Mouse (Mus musculus) hindbrain, embryonic 15.5 days (tissue): ENCODE measurements around the gene Camk2d. TPM values are rescaled to one million over a fixed set of nuclear protein-coding genes. Genes with fewer than 3 reads are reported as not detected.
A peak's percentile ranks its signal among the peaks of the same experiment; 100 is the strongest.

Experiments used
- ATAC-seq: fragments of 200-750 bp; cut with Nextera tagmentation; 2 replicates; pipeline ENCODE4 v1.8.0; 2017; ENCODE audit warnings: low read depth, moderate number of reproducible peaks, moderate TSS enrichment; ENCODE audit not compliant: low FRiP score
- H3K27ac ChIP-seq: fragments of 300-500 bp; sonication (generic); replicated peaks from 2 replicates; pipeline ENCODE4 v1.5.1; 2015; ENCODE audit warnings: mild to moderate bottlenecking, inconsistent platforms
- H3K27me3 ChIP-seq: fragments of 300-500 bp; sonication (generic); 2 replicates; pipeline ENCODE4 v1.6.1; 2015; ENCODE audit warnings: control low read depth, inconsistent platforms
- H3K36me3 ChIP-seq: fragments of 300-500 bp; sonication (generic); 2 replicates; pipeline ENCODE4 v1.6.1; 2015; ENCODE audit warnings: control low read depth, inconsistent platforms
- H3K4me1 ChIP-seq: fragments of 300-500 bp; sonication (generic); replicated peaks from 2 replicates; pipeline ENCODE4 v1.6.1; 2015; ENCODE audit warnings: control low read depth, inconsistent platforms
- H3K4me2 ChIP-seq: fragments of 300-500 bp; sonication (generic); 2 replicates; pipeline ENCODE4 v1.6.1; 2015; ENCODE audit warnings: moderate library complexity, mild to moderate bottlenecking, inconsistent platforms
- H3K4me3 ChIP-seq: fragments of 300-500 bp; sonication (generic); 2 replicates; pipeline ENCODE4 v1.5.1; 2015; ENCODE audit warnings: mild to moderate bottlenecking, inconsistent platforms
- H3K9ac ChIP-seq: fragments of 300-500 bp; sonication (generic); 2 replicates; pipeline ENCODE4 v1.6.1; 2015; ENCODE audit warnings: inconsistent platforms
- H3K9me3 ChIP-seq: fragments of 300-500 bp; sonication (generic); 2 replicates; pipeline ENCODE4 v1.6.1; 2016; ENCODE audit warnings: control low read depth, inconsistent platforms
- WGBS: fragments of 180-500 bp; shearing (Covaris S2); methylation state at CpG from one replicate; pipeline ENCODE4 v1.1.7; 2015; 5-methylcytosine and 5-hydroxymethylcytosine counted together
- polyA plus RNA-seq: library from polyadenylated mRNA; unstranded; fragments of >200 nt; fragmentation: Nextera tagmentation; extraction: Ambion mirVana; gene quantifications from 2 replicates; pipeline ENCODE4 v1.2.1, GENCODE M21; 2015

Camk2d gene
- polyA plus RNA-seq, 1 experiment from 2014 or later = 85.4 TPM

DNA sequence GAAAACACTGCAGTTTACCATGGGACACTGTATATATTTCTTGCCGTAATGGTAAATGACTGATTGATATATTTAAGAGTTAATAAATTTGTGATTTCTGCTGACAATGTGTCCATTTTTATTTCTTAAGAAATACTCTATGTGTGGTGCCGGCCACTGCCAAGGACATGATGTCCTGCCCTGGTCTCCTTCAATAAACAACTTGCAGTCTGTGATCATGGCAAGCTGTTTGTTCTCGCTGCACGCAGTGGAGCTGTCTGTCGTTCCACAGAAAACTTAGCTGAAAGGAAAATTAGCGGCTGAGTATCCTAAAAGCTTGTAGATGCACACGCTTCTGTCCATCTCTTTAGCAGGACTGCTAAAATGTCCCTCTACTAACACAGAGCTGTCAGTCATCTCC lies 248.7 kb downstream of the Camk2d start:
- Histone ChIP-seq H3K9ac (no peak overlapping the region), H3K9me3 (no peaks in the 10 kb centered on the region), H3K4me2 (no peak overlapping the region), H3K4me1 (no peaks in the 10 kb centered on the region), H3K27me3 (no peaks in the 10 kb centered on the region), H3K27ac (no peak overlapping the region), H3K4me3 (no peak overlapping the region), H3K36me3 (peaks cover 13% of the 10 kb centered on the region)
- 92% methylated on average over 7 of the region's 7 CpGs for WGBS
- ATAC-seq = no peak

DNA sequence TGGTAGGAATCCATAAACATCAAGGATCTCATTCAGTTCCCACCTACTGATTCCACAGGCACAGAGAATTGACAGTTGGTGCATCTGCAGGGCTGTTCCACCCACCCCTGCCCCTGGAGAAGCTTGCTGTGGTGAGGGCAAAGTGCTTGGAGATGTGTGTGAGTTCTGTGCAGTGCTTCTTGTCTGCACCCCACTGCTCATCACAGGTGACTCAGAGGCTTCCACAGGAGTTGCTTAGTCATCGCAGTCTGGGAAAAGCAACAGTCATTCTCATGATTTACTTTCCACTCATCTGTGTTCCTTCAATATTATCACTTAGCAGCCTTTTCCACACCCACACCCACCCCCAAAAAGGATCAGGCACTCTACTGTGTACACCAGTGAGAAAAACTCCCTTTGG lies 252.0 kb downstream of the Camk2d start:
- no peak for ATAC-seq
- Histone ChIP-seq H3K9me3 (no peaks in the 10 kb centered on the region), H3K4me2 (no peak overlapping the region), H3K4me3 (no peak overlapping the region), H3K27ac (no peak overlapping the region), H3K27me3 (no peaks in the 10 kb centered on the region), H3K9ac (no peak overlapping the region), H3K4me1 (no peaks in the 10 kb centered on the region), H3K36me3 (no peaks in the 10 kb centered on the region)
- 100% methylated on average over 1 of the region's 1 CpGs for WGBS

DNA sequence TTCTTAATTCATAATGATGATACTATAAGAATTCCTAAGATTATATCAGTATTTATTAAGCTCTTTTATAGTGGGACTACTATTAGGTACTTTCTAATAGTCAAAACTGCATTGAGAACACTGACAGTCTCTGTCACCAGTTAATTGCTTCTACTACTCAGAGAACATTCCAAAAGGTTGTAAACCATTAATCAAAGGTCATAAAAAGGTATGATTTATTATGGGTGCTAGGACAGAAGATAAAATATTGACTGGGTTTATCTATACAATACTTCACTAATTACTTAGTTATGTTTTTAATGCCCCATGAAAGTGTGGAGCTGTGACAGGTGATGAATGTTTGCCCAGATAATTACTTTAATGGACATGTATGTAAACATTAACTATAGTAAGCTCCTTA lies 264.3 kb downstream of the Camk2d start:
- no peak overlapping the region for H3K9ac ChIP-seq
- H3K27ac ChIP-seq = no peak overlapping the region
- no peak overlapping the region for H3K4me3 ChIP-seq
- no peaks in the 10 kb centered on the region for H3K4me1 ChIP-seq
- H3K27me3 ChIP-seq = no peaks in the 10 kb centered on the region
- no peaks in the 10 kb centered on the region for H3K9me3 ChIP-seq
- no peaks in the 10 kb centered on the region for H3K36me3 ChIP-seq
- no peak for ATAC-seq
- no peak overlapping the region for H3K4me2 ChIP-seq

- H3K9ac ChIP-seq = no peak overlapping the region
- 60% methylated on average over 3 of the region's 3 CpGs for WGBS
- ATAC-seq = peak; percentile 34; the same call in 1 of the 2 replicates
- no peaks in the 10 kb centered on the region for H3K9me3 ChIP-seq
- H3K27ac ChIP-seq = no peak overlapping the region
- no peaks in the 10 kb centered on the region for H3K27me3 ChIP-seq
- no peak overlapping the region for H3K4me2 ChIP-seq
- no peaks in the 10 kb centered on the region for H3K4me1 ChIP-seq
- H3K4me3 ChIP-seq = no peak overlapping the region
- no peaks in the 10 kb centered on the region for H3K36me3 ChIP-seq
These were observed 273.5 kb downstream of the Camk2d start for GRCm38 (mm10) chr3:126869561-126869960.

GRCm38 (mm10) chr3:126870688-126871087 lies 274.6 kb downstream of the Camk2d start:
- no peak for ATAC-seq
- Histone ChIP-seq H3K4me1 (no peaks in the 10 kb centered on the region), H3K4me2 (no peak overlapping the region), H3K27ac (no peak overlapping the region), H3K4me3 (no peak overlapping the region), H3K36me3 (no peaks in the 10 kb centered on the region), H3K9ac (no peak overlapping the region), H3K27me3 (no peaks in the 10 kb centered on the region), H3K9me3 (no peaks in the 10 kb centered on the region)
- WGBS = 100% methylated on average over 1 of the region's 1 CpGs

DNA sequence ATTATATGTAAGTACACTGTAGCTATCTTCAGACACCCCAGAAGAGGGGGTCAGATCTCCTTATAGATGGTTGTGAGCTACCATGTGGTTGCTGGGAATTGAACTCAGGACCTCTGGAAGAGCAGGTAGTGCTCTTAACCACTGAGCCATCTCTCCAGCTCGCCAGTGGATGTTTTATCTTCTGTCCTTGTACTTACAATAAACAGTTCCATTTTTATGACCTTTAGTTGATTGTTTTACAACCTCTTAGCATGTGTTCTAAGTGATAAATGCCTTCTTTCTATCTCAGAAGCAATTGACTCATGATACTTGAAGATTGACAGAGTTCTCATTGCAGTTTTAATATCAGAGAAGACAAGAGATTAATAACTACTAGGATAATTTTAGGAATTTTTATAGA lies 282.1 kb downstream of the Camk2d start:
- H3K4me1 ChIP-seq = no peaks in the 10 kb centered on the region
- no peak for ATAC-seq
- no peaks in the 10 kb centered on the region for H3K27me3 ChIP-seq
- no peak overlapping the region for H3K9ac ChIP-seq
- H3K9me3 ChIP-seq = no peaks in the 10 kb centered on the region
- no peak overlapping the region for H3K27ac ChIP-seq
- no peaks in the 10 kb centered on the region for H3K36me3 ChIP-seq
- no peak overlapping the region for H3K4me2 ChIP-seq
- H3K4me3 ChIP-seq = no peak overlapping the region
- WGBS = 64% methylated on average over 1 of the region's 1 CpGs

- H3K27me3 ChIP-seq = no peaks in the 10 kb centered on the region
- no peaks in the 10 kb centered on the region for H3K36me3 ChIP-seq
- no peak for ATAC-seq
- H3K9me3 ChIP-seq = no peaks in the 10 kb centered on the region
- H3K4me1 ChIP-seq = no peaks in the 10 kb centered on the region
- H3K4me2 ChIP-seq = no peak overlapping the region
- H3K9ac ChIP-seq = no peak overlapping the region
- 74% methylated on average over 4 of the region's 4 CpGs for WGBS
- H3K27ac ChIP-seq = no peak overlapping the region
- no peak overlapping the region for H3K4me3 ChIP-seq
These were observed 290.0 kb downstream of the Camk2d start for GRCm38 (mm10) chr3:126886090-126886489.

- Histone ChIP-seq H3K36me3 (no peaks in the 10 kb centered on the region), H3K4me3 (no peak overlapping the region), H3K9me3 (no peaks in the 10 kb centered on the region), H3K4me2 (no peak overlapping the region), H3K9ac (no peak overlapping the region), H3K27ac (no peak overlapping the region), H3K27me3 (no peaks in the 10 kb centered on the region), H3K4me1 (no peaks in the 10 kb centered on the region)
- WGBS = 55% methylated on average over 4 of the region's 4 CpGs
- no peak for ATAC-seq
These were observed 290.5 kb downstream of the Camk2d start for GRCm38 (mm10) chr3:126886644-126887043.

Other genes with a start within 250 kb of the Camk2d start
- 0.30 and 0.37 TPM in 2 replicates for gene Arsj, start 232.6 kb upstream of the Camk2d start, polyA plus RNA-seq